Mouse (Mus musculus) intestine, embryonic 15.5 days (tissue): ENCODE data around the gene Qrich1. TPM values are rescaled to one million over a fixed set of nuclear protein-coding genes. Genes with fewer than 3 reads are reported as not detected.

Experiments
- ATAC-seq: fragments of 200-750 bp; cut with Nextera tagmentation; 2 replicates; pipeline ENCODE4 v1.8.0; 2017; ENCODE audit warnings: moderate TSS enrichment, moderate library complexity
- H3K27ac ChIP-seq: fragments of 300-500 bp; sonication (generic); 2 replicates; pipeline ENCODE4 v1.5.1; 2015; ENCODE audit warnings: mild to moderate bottlenecking, inconsistent platforms
- H3K27me3 ChIP-seq: fragments of 300-500 bp; sonication (generic); replicated peaks from 2 replicates; pipeline ENCODE4 v1.6.1; 2015; ENCODE audit warnings: inconsistent platforms
- H3K36me3 ChIP-seq: fragments of 300-500 bp; sonication (generic); 2 replicates; pipeline ENCODE4 v1.6.1; 2015; ENCODE audit warnings: inconsistent platforms
- H3K4me1 ChIP-seq: fragments of 300-500 bp; sonication (generic); replicated peaks from 2 replicates; pipeline ENCODE4 v1.6.1; 2015; ENCODE audit warnings: inconsistent platforms
- H3K4me2 ChIP-seq: fragments of 300-500 bp; sonication (generic); replicated peaks from 2 replicates; pipeline ENCODE4 v1.6.1; 2015; ENCODE audit warnings: mild to moderate bottlenecking, inconsistent platforms
- H3K4me3 ChIP-seq: fragments of 300-500 bp; sonication (generic); replicated peaks from 2 replicates; pipeline ENCODE4 v1.5.1; 2015; ENCODE audit warnings: inconsistent platforms
- H3K9ac ChIP-seq: fragments of 300-500 bp; sonication (generic); 2 replicates; pipeline ENCODE4 v1.6.1; 2015; ENCODE audit warnings: inconsistent platforms
- H3K9me3 ChIP-seq: fragments of 300-500 bp; sonication (generic); 2 replicates; pipeline ENCODE4 v1.6.1; 2016; ENCODE audit warnings: inconsistent platforms
- WGBS: fragments of 180-500 bp; shearing (Covaris S2); methylation state at CpG from one replicate; pipeline ENCODE4 v1.1.7; 2015; 5-methylcytosine and 5-hydroxymethylcytosine counted together
- polyA plus RNA-seq: library from polyadenylated mRNA; unstranded; fragments of >200 nt; fragmentation: Nextera tagmentation; extraction: Ambion mirVana; gene quantifications from 2 replicates; pipeline ENCODE4 v1.2.1, GENCODE M21; 2015

The Qrich1 gene
- polyA plus RNA-seq, 1 experiment from 2014 or later: 102 TPM

- Histone ChIP-seq H3K27ac (no peak overlapping the region), H3K9me3 (no peaks in the 10 kb centered on the region), H3K4me2 (no peak overlapping the region), H3K4me1 (no peaks in the 10 kb centered on the region), H3K9ac (no peak overlapping the region), H3K27me3 (no peaks in the 10 kb centered on the region), H3K4me3 (no peak overlapping the region), H3K36me3 (peaks cover 59% of the 10 kb centered on the region)
- ATAC-seq: no peak
Measured at GRCm38 (mm10) chr9:108540846-108541245, 24.2 kb downstream of the Qrich1 start.

- H3K27ac ChIP-seq: no peak overlapping the region
- H3K9me3 ChIP-seq: no peaks in the 10 kb centered on the region
- no peaks in the 10 kb centered on the region for H3K27me3 ChIP-seq
- H3K4me2 ChIP-seq: no peak overlapping the region
- H3K36me3 ChIP-seq: peaks cover 49% of the 10 kb centered on the region
- H3K4me3 ChIP-seq: no peak overlapping the region
- 94% methylated on average over 3 of the region's 3 CpGs for WGBS
- no peaks in the 10 kb centered on the region for H3K4me1 ChIP-seq
- H3K9ac ChIP-seq: no peak overlapping the region
- ATAC-seq: no peak
Measured at GRCm38 (mm10) chr9:108545986-108546385, 29.4 kb downstream of the Qrich1 start.

DNA sequence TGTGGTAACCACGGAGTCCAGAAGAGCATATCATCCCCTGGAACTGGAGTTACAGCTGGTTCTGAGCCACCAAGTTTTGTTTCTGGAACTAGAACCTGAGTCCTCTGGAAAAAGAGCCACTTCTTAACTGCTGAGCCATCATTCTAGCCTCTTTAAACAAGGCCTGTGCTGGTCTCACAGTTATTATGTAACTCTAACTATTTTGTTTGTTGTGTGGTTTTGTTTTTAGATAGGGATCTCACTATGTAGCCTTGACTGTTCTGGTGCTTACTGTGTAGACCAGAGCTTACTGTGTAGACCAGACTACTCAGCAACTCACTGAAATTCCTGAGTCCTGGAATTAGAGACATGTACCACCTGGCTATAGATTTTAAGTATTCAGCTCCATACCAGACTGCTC lies 30.3 kb downstream of the Qrich1 start:
- no peak overlapping the region for H3K4me3 ChIP-seq
- no peak overlapping the region for H3K27ac ChIP-seq
- no peaks in the 10 kb centered on the region for H3K4me1 ChIP-seq
- H3K27me3 ChIP-seq: no peaks in the 10 kb centered on the region
- no peaks in the 10 kb centered on the region for H3K9me3 ChIP-seq
- ATAC-seq: no peak
- H3K36me3 ChIP-seq: peaks cover 40% of the 10 kb centered on the region
- H3K9ac ChIP-seq: no peak overlapping the region
- H3K4me2 ChIP-seq: no peak overlapping the region
- 90% methylated on average over 1 of the region's 1 CpGs for WGBS

DNA sequence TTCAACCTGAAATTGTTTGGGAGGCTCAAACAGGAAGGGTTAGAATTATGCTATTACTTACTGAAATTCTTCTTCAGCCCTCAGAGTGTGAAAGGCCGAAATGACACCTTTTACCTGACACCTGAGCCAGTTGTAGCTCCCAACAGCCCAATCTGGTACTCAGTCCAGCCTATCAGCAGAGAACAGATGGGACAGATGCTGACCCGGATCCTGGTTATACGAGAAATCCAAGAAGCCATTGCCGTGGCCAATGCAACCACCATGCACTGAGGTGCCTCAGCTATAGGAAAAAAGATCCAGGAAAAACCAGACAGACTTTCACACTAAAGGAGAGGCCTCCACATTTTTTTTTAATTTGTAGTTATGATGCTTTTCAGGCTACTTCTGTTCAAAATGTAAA lies 42.6 kb downstream of the Qrich1 start:
- Histone ChIP-seq H3K4me3 (no peak overlapping the region), H3K27me3 (no peaks in the 10 kb centered on the region), H3K4me2 (no peak overlapping the region), H3K36me3 (peaks cover 41% of the 10 kb centered on the region), H3K9ac (no peak overlapping the region), H3K27ac (no peak overlapping the region), H3K9me3 (no peaks in the 10 kb centered on the region), H3K4me1 (peaks cover 15% of the 10 kb centered on the region)
- 88% methylated on average over 4 of the region's 4 CpGs for WGBS
- ATAC-seq: no peak

- peaks cover 46% of the 10 kb centered on the region for H3K36me3 ChIP-seq
- peak within 1 kb of the TSS; percentile 66 for H3K4me2 ChIP-seq
- peak within 1 kb of the TSS; percentile 72 for H3K9ac ChIP-seq
- peaks cover 15% of the 10 kb centered on the region for H3K4me1 ChIP-seq
- peak; percentile 99 for ATAC-seq
- peak within 1 kb of the TSS; percentile 70 for H3K27ac ChIP-seq
- peak within 1 kb of the TSS; percentile 56 for H3K4me3 ChIP-seq
- H3K27me3 ChIP-seq: no peaks in the 10 kb centered on the region
- H3K9me3 ChIP-seq: no peaks in the 10 kb centered on the region
- WGBS: under 1% methylated on average over 53 of the region's 53 CpGs
Measured at GRCm38 (mm10) chr9:108560227-108560841, 43.7 kb downstream of the Qrich1 start, which contains the start of gene Impdh2. Gene Impdh2, plus strand, starts transcription at chr9:108560286.

DNA sequence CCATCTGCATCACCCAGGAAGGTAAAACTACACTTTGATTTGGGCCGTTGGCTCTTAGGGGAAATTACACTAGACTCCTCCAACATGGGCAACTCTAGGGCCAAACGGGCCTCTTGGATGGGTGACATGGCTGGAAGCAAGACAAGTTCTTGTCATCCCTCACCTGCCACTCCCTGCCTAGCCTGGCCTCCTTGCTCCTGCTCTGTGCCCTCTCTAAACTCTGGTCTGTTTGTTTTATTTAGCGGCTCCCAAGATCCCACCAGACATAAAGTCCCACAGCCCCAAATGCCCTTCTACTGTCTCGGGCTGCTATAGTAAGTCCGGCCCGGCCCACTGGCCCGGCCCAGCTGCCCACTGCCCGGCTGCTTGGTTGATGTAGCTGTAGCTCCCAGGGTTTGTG lies 47.1 kb downstream of the Qrich1 start:
- no peaks in the 10 kb centered on the region for H3K9me3 ChIP-seq
- no peak overlapping the region for H3K4me3 ChIP-seq
- WGBS: 92% methylated on average over 8 of the region's 8 CpGs
- H3K4me2 ChIP-seq: no peak overlapping the region
- H3K36me3 ChIP-seq: peaks cover 28% of the 10 kb centered on the region
- no peak overlapping the region for H3K9ac ChIP-seq
- ATAC-seq: no peak
- no peaks in the 10 kb centered on the region for H3K27me3 ChIP-seq
- no peak overlapping the region for H3K27ac ChIP-seq
- H3K4me1 ChIP-seq: peaks cover 29% of the 10 kb centered on the region

- Histone ChIP-seq H3K27ac (no peak overlapping the region), H3K9ac (no peak overlapping the region), H3K27me3 (no peaks in the 10 kb centered on the region), H3K4me3 (no peak overlapping the region), H3K4me2 (no peak overlapping the region), H3K36me3 (peaks cover 23% of the 10 kb centered on the region), H3K4me1 (peaks cover 32% of the 10 kb centered on the region), H3K9me3 (no peaks in the 10 kb centered on the region)
- ATAC-seq: no peak
- WGBS: 81% methylated on average over 7 of the region's 7 CpGs
Measured at GRCm38 (mm10) chr9:108564131-108564530, 47.5 kb downstream of the Qrich1 start.

- Histone ChIP-seq H3K9ac (peak overlapping the region; percentile 80), H3K4me1 (peaks cover 36% of the 10 kb centered on the region)
- no peak for ATAC-seq
Measured at GRCm38 (mm10) chr9:108565881-108566814, 49.5 kb downstream of the Qrich1 start.

DNA sequence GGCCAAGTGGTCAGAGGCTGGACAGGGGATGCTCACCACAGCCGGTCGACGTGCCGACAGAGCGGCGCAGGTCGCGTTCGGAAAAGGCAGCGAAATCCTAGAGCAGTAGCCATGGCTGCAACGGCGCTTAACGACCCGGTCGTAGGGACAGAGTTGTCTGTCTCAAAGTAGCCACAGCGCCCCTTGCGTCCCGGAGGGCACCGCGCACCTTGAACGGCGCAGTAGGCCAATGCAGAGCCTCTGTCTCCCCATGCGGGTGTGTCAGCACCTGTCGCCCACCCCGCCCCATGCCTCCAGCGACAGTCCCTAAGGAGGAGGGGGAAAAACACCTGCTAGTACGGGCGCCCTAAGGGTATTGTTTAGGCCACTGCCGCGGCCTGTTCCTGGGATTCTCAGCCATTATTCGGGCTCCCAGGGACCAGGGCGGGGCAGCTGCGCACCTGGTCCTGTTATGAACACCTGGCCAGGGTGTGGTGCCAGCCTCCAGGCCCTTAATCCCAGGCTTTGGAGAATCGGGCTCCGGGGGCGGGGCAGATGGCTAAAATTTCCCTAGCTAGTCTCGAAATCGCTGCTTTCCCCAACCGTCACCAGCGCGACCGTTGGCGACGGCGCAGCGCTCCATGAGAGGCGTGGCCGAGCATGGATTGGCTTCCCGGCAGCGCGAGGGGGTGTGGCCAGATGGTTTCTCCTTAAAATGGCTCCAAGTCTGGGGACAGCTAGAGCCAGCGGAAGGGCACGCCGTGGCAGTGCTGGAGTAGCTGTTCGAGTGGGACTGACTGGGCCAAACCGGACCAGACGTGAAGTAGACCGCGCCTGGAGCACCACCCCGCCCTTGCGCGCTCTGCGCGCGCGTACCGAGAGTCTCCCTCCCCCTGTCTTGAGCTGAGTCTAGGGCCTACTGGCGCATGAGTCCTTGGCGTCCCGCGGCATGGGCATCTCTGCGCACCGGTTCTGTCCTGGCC lies 50.5 kb downstream of the Qrich1 start, which contains the start of gene Ndufaf3:
Ndufaf3 (minus strand) TSS at position 620 of the 962 bp plus-strand sequence.
- Histone ChIP-seq H3K27ac (peak within 1 kb of the TSS; percentile 94), H3K36me3 (peaks cover 32% of the 10 kb centered on the region), H3K4me2 (peak within 1 kb of the TSS; percentile 97), H3K27me3 (no peaks in the 10 kb centered on the region), H3K9ac (peak within 1 kb of the TSS; percentile 80), H3K9me3 (no peaks in the 10 kb centered on the region), H3K4me3 (peak within 1 kb of the TSS; percentile 66), H3K4me1 (peaks cover 28% of the 10 kb centered on the region)
- under 1% methylated on average over 73 of the region's 73 CpGs for WGBS
- peak; percentile 88 for ATAC-seq

More at GRCm38 (mm10) chr9:108565881-108566814, 49.5 kb downstream of the Qrich1 start:
- no peaks in the 10 kb centered on the region for H3K27me3 ChIP-seq
- H3K36me3 ChIP-seq: peaks cover 23% of the 10 kb centered on the region
- no peaks in the 10 kb centered on the region for H3K9me3 ChIP-seq
- H3K27ac ChIP-seq: peak overlapping the region; percentile 94
- WGBS: 11% methylated on average over 35 of the region's 35 CpGs
- H3K4me3 ChIP-seq: peak overlapping the region; percentile 66
- H3K4me2 ChIP-seq: peak overlapping the region; percentile 97

- 11% methylated on average over 18 of the region's 18 CpGs for WGBS
- Histone ChIP-seq H3K4me3 (peak overlapping the region; percentile 66), H3K9ac (peak overlapping the region; percentile 80)
Measured at GRCm38 (mm10) chr9:108567931-108568419, 51.4 kb downstream of the Qrich1 start.

GRCm38 (mm10) chr9:108568511-108568921 lies 51.9 kb downstream of the Qrich1 start:
- WGBS: 66% methylated on average over 17 of the region's 17 CpGs
- Histone ChIP-seq H3K4me1 (peaks cover 26% of the 10 kb centered on the region), H3K9me3 (no peaks in the 10 kb centered on the region), H3K4me2 (peak overlapping the region; percentile 97), H3K36me3 (peaks cover 38% of the 10 kb centered on the region), H3K9ac (peak overlapping the region; percentile 80; the same call in 1 of the 2 replicates), H3K27me3 (no peaks in the 10 kb centered on the region), H3K4me3 (peak overlapping the region; percentile 66), H3K27ac (peak overlapping the region; percentile 94)
- ATAC-seq: no peak

More at GRCm38 (mm10) chr9:108567931-108568419, 51.4 kb downstream of the Qrich1 start:
- H3K27me3 ChIP-seq: no peaks in the 10 kb centered on the region
- H3K9me3 ChIP-seq: no peaks in the 10 kb centered on the region
- H3K36me3 ChIP-seq: peaks cover 37% of the 10 kb centered on the region
- H3K27ac ChIP-seq: peak overlapping the region; percentile 94
- no peak for ATAC-seq
- H3K4me1 ChIP-seq: peaks cover 26% of the 10 kb centered on the region
- H3K4me2 ChIP-seq: peak overlapping the region; percentile 97
